21 mouse cellular contexts compared by ENCODE assay signal in the genomic region with DNA sequence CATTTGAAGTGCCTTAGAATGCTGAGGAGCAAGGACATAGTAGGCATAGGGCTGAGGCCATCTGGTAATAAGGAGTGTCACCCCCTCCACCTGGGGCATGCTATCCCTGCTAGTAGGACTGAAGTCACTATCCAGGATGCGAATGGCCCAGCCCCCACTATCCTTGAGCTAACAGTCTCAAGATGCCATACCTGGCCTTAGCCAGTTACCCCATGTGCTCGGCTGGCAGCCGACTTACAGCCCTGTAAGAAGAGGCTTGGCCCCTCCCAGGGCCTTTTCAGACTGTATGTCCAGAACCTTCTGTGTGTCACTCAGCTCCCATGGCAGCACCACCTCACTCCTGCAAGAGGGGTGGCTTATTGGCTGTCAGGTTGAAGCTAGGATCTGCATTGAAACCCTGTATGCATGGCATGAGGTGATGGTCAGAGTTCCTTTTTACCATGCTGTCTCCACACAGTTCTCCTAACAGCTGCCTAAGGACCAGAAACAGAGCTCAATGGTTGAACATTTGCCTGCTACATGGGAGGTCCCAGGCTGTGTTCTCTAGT. TPM values are rescaled to one million over a fixed set of nuclear protein-coding genes. Genes with fewer than 3 reads are reported as not detected.
A peak's percentile ranks its signal among the peaks of the same experiment; 100 is the strongest.
DNase-seq lines count a peak whose midpoint lies in the region; TF ChIP-seq lines count a peak whose summit lies in the region.
"Had no signal": no experiment of that assay in that cellular context is flagged by ENCODE, and none has a peak within 500 bp of the region (broad histone marks: within the 10 kb centered on the region; RNA-seq: fewer than 3 reads in every experiment).

No protein-coding gene starts in this region.

- H3K27ac ChIP-seq in layer of hippocampus, adult 2 months, result peak overlapping the region; percentile 87
- H3K27ac ChIP-seq: forebrain, embryonic 13.5 days; heart, embryonic 10.5 days; hindbrain, embryonic 12.5 days; hindbrain, postnatal 0 days; liver, embryonic 15.5 days; stomach, embryonic 15.5 days had no signal

- no peak for TF ChIP-seq CTCF in layer of hippocampus, adult 2 months (conservative IDR thresholded peaks at IDR 0.05)

- peak; percentile 51 for DNase-seq in cerebellum, adult 8-10 months
- no peak for DNase-seq in cerebellum, postnatal 4 days (ENCODE audit: low spot score in 2 of 2)
- no peak for DNase-seq in layer of hippocampus, adult 2 months (ENCODE audit: low spot score in 2 of 2)
- no peak for DNase-seq in layer of hippocampus, adult 9-11 months
- DNase-seq in cerebellum, adult 9-10 months, result peak; percentile 74
- DNase-seq in cerebellum, postnatal 14 days, result peak; percentile 57 to 70
- no peak for DNase-seq in adrenal gland, adult (ENCODE audit: inconsistent age in 2 of 2, low spot score in 1 of 2)
- DNase-seq: adrenal gland, postnatal 25 days; gastrocnemius, postnatal 14 days; heart, postnatal 36 days; liver; lung, embryonic 14.5 days; lung, postnatal 36 days had no signal

- no peak overlapping the region for H3K4me3 ChIP-seq in layer of hippocampus, adult 2 months
- H3K4me3 ChIP-seq: forebrain, embryonic 13.5 days; heart, embryonic 10.5 days; hindbrain, embryonic 12.5 days; liver, embryonic 15.5 days; stomach, embryonic 15.5 days had no signal

RNA-seq across cellular contexts. Expression of a gene that starts 26.6 kb away (rescaled TPM):
- 1 to 10 TPM; 1.4 to 1.9 TPM for total RNA-seq in layer of hippocampus, adult 2 months (2021)
- total RNA-seq: adrenal gland, postnatal 25 days; gastrocnemius, postnatal 14 days; heart, postnatal 36 days; hindbrain, postnatal 0 days; megakaryocyte, adult 5-6 weeks; neutrophil, adult 5-6 weeks had no signal

Comparison
In these comparisons a context has a peak if more than half of its experiments do, and no peak if none do; other contexts are left out.
1. DNase-seq: peak in cerebellum, adult 8-10 months (single experiment), cerebellum, adult 9-10 months (single experiment) and cerebellum, postnatal 14 days (2 of 2); none in cerebellum, postnatal 4 days (0 of 2), layer of hippocampus, adult 2 months (0 of 2), layer of hippocampus, adult 9-11 months (single experiment) and adrenal gland, adult (0 of 2).